Mouse (Mus musculus): ENCODE results near the gene Nrsn2. TPM values are rescaled to one million over a fixed set of nuclear protein-coding genes. Genes with fewer than 3 reads are reported as not detected.

Nrsn2 gene
- polyA plus RNA-seq, 1 experiment from 2014 or later: 2.2 TPM

- no peak; the same call in 1 of the 2 replicates for ATAC-seq (replicated peaks; ENCODE audit: low FRiP score)
- peak overlapping the region; percentile 92 for H3K9ac ChIP-seq
- peak overlapping the region; percentile 83 for H3K4me3 ChIP-seq (replicated peaks)
- H3K36me3 ChIP-seq: no peaks in the 10 kb centered on the region
- peak overlapping the region; percentile 100 for H3K27ac ChIP-seq
- peak overlapping the region; percentile 85 for H3K4me2 ChIP-seq
- H3K27me3 ChIP-seq: no peaks in the 10 kb centered on the region
- under 1% methylated on average over 13 of the region's 13 CpGs for WGBS
- H3K4me1 ChIP-seq: peaks cover 38% of the 10 kb centered on the region
- H3K9me3 ChIP-seq (replicated peaks): no peaks in the 10 kb centered on the region
Measured at GRCm38 (mm10) chr2:152399122-152399542, 22.7 kb upstream of the Nrsn2 start.

GRCm38 (mm10) chr2:152398691-152399090, 22.3 kb upstream of the Nrsn2 start:
- peak overlapping the region; percentile 92 for H3K9ac ChIP-seq
- peak overlapping the region; percentile 85 for H3K4me2 ChIP-seq
- peak; percentile 85 for ATAC-seq (replicated peaks; ENCODE audit: low FRiP score)
- no peaks in the 10 kb centered on the region for H3K36me3 ChIP-seq
- H3K4me1 ChIP-seq: peaks cover 42% of the 10 kb centered on the region
- under 1% methylated on average over 38 of the region's 38 CpGs for WGBS
- no peaks in the 10 kb centered on the region for H3K27me3 ChIP-seq
- peak overlapping the region; percentile 83 for H3K4me3 ChIP-seq (replicated peaks)
- no peaks in the 10 kb centered on the region for H3K9me3 ChIP-seq (replicated peaks)
- peak overlapping the region; percentile 100 for H3K27ac ChIP-seq

GRCm38 (mm10) chr2:152397680-152398435, 21.4 kb upstream of the Nrsn2 start, which contains the start of gene Sox12:
Sox12 (minus strand) TSS chr2:152398063.
- peak within 1 kb of the TSS; percentile 83 for H3K4me3 ChIP-seq (replicated peaks)
- WGBS: under 1% methylated on average over 93 of the region's 104 CpGs
- peak; percentile 66 for ATAC-seq (replicated peaks; ENCODE audit: low FRiP score)

GRCm38 (mm10) chr2:152397004-152397589, 20.7 kb upstream of the Nrsn2 start:
- no peaks in the 10 kb centered on the region for H3K9me3 ChIP-seq (replicated peaks)
- H3K9ac ChIP-seq: peak overlapping the region; percentile 92
- H3K27me3 ChIP-seq: no peaks in the 10 kb centered on the region
- no peaks in the 10 kb centered on the region for H3K36me3 ChIP-seq
- peak overlapping the region; percentile 85 for H3K4me2 ChIP-seq
- under 1% methylated on average over 76 of the region's 77 CpGs for WGBS
- peaks cover 51% of the 10 kb centered on the region for H3K4me1 ChIP-seq
- peak overlapping the region; percentile 83 for H3K4me3 ChIP-seq (replicated peaks)
- peak overlapping the region; percentile 100 for H3K27ac ChIP-seq
- 0 out of 2 replicates have a peak, but pooled peaks have one; percentile 9 for ATAC-seq (replicated peaks; ENCODE audit: low FRiP score)

More at GRCm38 (mm10) chr2:152397680-152398435, 21.4 kb upstream of the Nrsn2 start, which contains the start of gene Sox12:
- no peaks in the 10 kb centered on the region for H3K9me3 ChIP-seq (replicated peaks)
- peak within 1 kb of the TSS; percentile 100 for H3K27ac ChIP-seq
- no peaks in the 10 kb centered on the region for H3K27me3 ChIP-seq
- H3K4me1 ChIP-seq: peaks cover 50% of the 10 kb centered on the region
- peak within 1 kb of the TSS; percentile 92 for H3K9ac ChIP-seq
- no peaks in the 10 kb centered on the region for H3K36me3 ChIP-seq
- H3K4me2 ChIP-seq: peak within 1 kb of the TSS; percentile 85

GRCm38 (mm10) chr2:152396110-152397003, 19.9 kb upstream of the Nrsn2 start:
- Histone ChIP-seq H3K36me3 (no peaks in the 10 kb centered on the region), H3K4me3 (replicated peaks) (peak overlapping the region; percentile 83), H3K27me3 (no peaks in the 10 kb centered on the region), H3K4me1 (peaks cover 51% of the 10 kb centered on the region), H3K9ac (peak overlapping the region; percentile 92), H3K9me3 (replicated peaks) (no peaks in the 10 kb centered on the region), H3K27ac (peak overlapping the region; percentile 100), H3K4me2 (peak overlapping the region; percentile 85)
- ATAC-seq (replicated peaks; ENCODE audit: low FRiP score): peak; percentile 60
- WGBS: under 1% methylated on average over 44 of the region's 46 CpGs

GRCm38 (mm10) chr2:152395271-152395920, 19.0 kb upstream of the Nrsn2 start:
- WGBS: 12% methylated on average over 13 of the region's 13 CpGs

GRCm38 (mm10) chr2:152393225-152394017, 17.0 kb upstream of the Nrsn2 start:
- no peak for ATAC-seq (replicated peaks; ENCODE audit: low FRiP score)
- Histone ChIP-seq H3K9me3 (replicated peaks) (no peaks in the 10 kb centered on the region), H3K4me2 (peak overlapping the region; percentile 85), H3K27me3 (no peaks in the 10 kb centered on the region), H3K9ac (no peak overlapping the region), H3K4me1 (peaks cover 32% of the 10 kb centered on the region), H3K4me3 (replicated peaks) (peak overlapping the region; percentile 83; the same call in 1 of the 2 replicates), H3K27ac (peak overlapping the region; percentile 20), H3K36me3 (no peaks in the 10 kb centered on the region)
- 45% methylated on average over 9 of the region's 9 CpGs for WGBS

More at GRCm38 (mm10) chr2:152395271-152395920, 19.0 kb upstream of the Nrsn2 start:
- no peaks in the 10 kb centered on the region for H3K9me3 ChIP-seq (replicated peaks)
- peak overlapping the region; percentile 92 for H3K9ac ChIP-seq
- peak overlapping the region; percentile 83 for H3K4me3 ChIP-seq (replicated peaks)
- H3K4me2 ChIP-seq: peak overlapping the region; percentile 85
- H3K36me3 ChIP-seq: no peaks in the 10 kb centered on the region
- H3K27me3 ChIP-seq: no peaks in the 10 kb centered on the region
- no peak for ATAC-seq (replicated peaks; ENCODE audit: low FRiP score)
- H3K27ac ChIP-seq: peak overlapping the region; percentile 100
- peaks cover 51% of the 10 kb centered on the region for H3K4me1 ChIP-seq

GRCm38 (mm10) chr2:152392786-152393185, 16.3 kb upstream of the Nrsn2 start:
- H3K36me3 ChIP-seq: no peaks in the 10 kb centered on the region
- ATAC-seq (replicated peaks; ENCODE audit: low FRiP score): no peak
- H3K9ac ChIP-seq: no peak overlapping the region
- WGBS: 13% methylated on average over 3 of the region's 3 CpGs
- no peak overlapping the region for H3K4me3 ChIP-seq (replicated peaks)
- H3K27me3 ChIP-seq: no peaks in the 10 kb centered on the region
- H3K4me2 ChIP-seq: no peak overlapping the region
- no peaks in the 10 kb centered on the region for H3K9me3 ChIP-seq (replicated peaks)
- H3K4me1 ChIP-seq: peaks cover 29% of the 10 kb centered on the region
- 0 out of 2 replicates have a peak overlapping the region, but pooled peaks have one; percentile 0 for H3K27ac ChIP-seq

- Histone ChIP-seq H3K36me3 (no peaks in the 10 kb centered on the region), H3K27me3 (no peaks in the 10 kb centered on the region), H3K9me3 (replicated peaks) (no peaks in the 10 kb centered on the region), H3K4me1 (no peaks in the 10 kb centered on the region), H3K4me2 (no peak overlapping the region), H3K4me3 (replicated peaks) (no peak overlapping the region), H3K9ac (no peak overlapping the region), H3K27ac (no peak overlapping the region)
- 86% methylated on average over 4 of the region's 4 CpGs for WGBS
- ATAC-seq (replicated peaks; ENCODE audit: low FRiP score): no peak
Measured at GRCm38 (mm10) chr2:152384191-152384590, 7.8 kb upstream of the Nrsn2 start.

GRCm38 (mm10) chr2:152375652-152376344, 640 bp downstream of the Nrsn2 start:
- H3K4me3 ChIP-seq (replicated peaks): peak overlapping the region; percentile 12; the same call in 1 of the 2 replicates
- H3K27ac ChIP-seq: no peak overlapping the region
- WGBS: 6% methylated on average over 21 of the region's 21 CpGs
- H3K9me3 ChIP-seq (replicated peaks): no peaks in the 10 kb centered on the region
- H3K4me2 ChIP-seq: peak overlapping the region; percentile 49
- H3K4me1 ChIP-seq: peaks cover 17% of the 10 kb centered on the region
- H3K9ac ChIP-seq: no peak overlapping the region
- H3K27me3 ChIP-seq: peaks cover 37% of the 10 kb centered on the region
- H3K36me3 ChIP-seq: no peaks in the 10 kb centered on the region
- peak; percentile 50; the same call in 1 of the 2 replicates for ATAC-seq (replicated peaks; ENCODE audit: low FRiP score)

Measured in kidney, embryonic 15.5 days (tissue).